Mouse (Mus musculus): ENCODE measurements around the gene Ddx49. TPM values are rescaled to one million over a fixed set of nuclear protein-coding genes. Genes with fewer than 3 reads are reported as not detected.

Gene Ddx49
- total RNA-seq, 2 experiments from 2014 or later: 43.9 to 47.5 TPM

GRCm38 (mm10) chr8:70246622-70247021, 55.7 kb downstream of the Ddx49 start:
- intact Hi-C loops (cut with DNase I): no loop called here
- TF ChIP-seq CTCF (IDR thresholded peaks at IDR 0.05): no peak
- Histone ChIP-seq H3K4me3 (no peak overlapping the region), H3K27ac (no peak overlapping the region)
- no peak for DNase-seq (ENCODE audit: extremely low spot score in 1 of 2, low spot score in 2 of 2)

Other genes with a start within 250 kb of the Ddx49 start
- 1 to 10 TPM; 3.4 to 6.2 TPM for gene Tm6sf2, start 229.6 kb downstream of the Ddx49 start, total RNA-seq (2021)
- gene Hapln4, start 219.0 kb downstream of the Ddx49 start, total RNA-seq (2021): 100 to 1,000 TPM; 101 to 106 TPM
- 100 to 1,000 TPM; 175 to 186 TPM for gene Ncan, start 181.6 kb downstream of the Ddx49 start, total RNA-seq (2021)
- 10 to 100 TPM; 20.7 to 22.0 TPM for gene Nr2c2ap, start 171.2 kb downstream of the Ddx49 start, total RNA-seq (2021)
- gene Rfxank, start 163.3 kb downstream of the Ddx49 start, total RNA-seq (2021): 10 to 100 TPM; 13.1 to 14.2 TPM
- gene Borcs8, start 163.0 kb downstream of the Ddx49 start, total RNA-seq (2021): 10 to 100 TPM; 46.6 to 47.9 TPM
- under 1 TPM in 1 of 2 experiments, not detected in 1; 0.36 TPM for gene Mef2b, start 162.8 kb downstream of the Ddx49 start, total RNA-seq (2021)
- 10 to 100 TPM; 46.1 to 52.1 TPM for gene Tmem161a, start 130.1 kb downstream of the Ddx49 start, total RNA-seq (2021)
- gene Slc25a42, start 90.2 kb downstream of the Ddx49 start, total RNA-seq (2021): 10 to 100 TPM; 39.0 to 45.4 TPM
- 100 to 1,000 TPM; 116 to 117 TPM for gene Sugp2, start 68.3 kb downstream of the Ddx49 start, total RNA-seq (2021)
- gene Armc6, start 68.0 kb downstream of the Ddx49 start, total RNA-seq (2021): 10 to 100 TPM; 40.8 to 43.1 TPM
- gene Homer3, start 19.7 kb downstream of the Ddx49 start, total RNA-seq (2021): 1 to 10 TPM; 6.9 to 7.3 TPM
- 100 to 1,000 TPM; 137 to 145 TPM for gene Cope, start within 50 bp of the Ddx49 start, total RNA-seq (2021)
- gene Cers1, start 13.3 kb upstream of the Ddx49 start, total RNA-seq (2021): 100 to 1,000 TPM in 1 of 2 experiments, 10 to 100 TPM in 1; 94.8 to 104 TPM
- 10 to 100 TPM in 1 of 2 experiments, 1 to 10 TPM in 1; 8.2 to 17.1 TPM for gene Gdf1, start 27.3 kb upstream of the Ddx49 start, total RNA-seq (2021)
- 10 to 100 TPM; 66.0 to 70.0 TPM for gene Upf1, start 50.8 kb upstream of the Ddx49 start, total RNA-seq (2021)
- gene Comp, start 71.1 kb upstream of the Ddx49 start, total RNA-seq (2021): under 1 TPM; 0.32 to 0.33 TPM
- 100 to 1,000 TPM; 134 to 153 TPM for gene Crtc1, start 137.1 kb upstream of the Ddx49 start, total RNA-seq (2021)
- 10 to 100 TPM; 43.7 to 44.4 TPM for gene Klhl26, start 174.5 kb upstream of the Ddx49 start, total RNA-seq (2021)
- 100 to 1,000 TPM; 295 to 302 TPM for gene Tmem59l, start 184.9 kb upstream of the Ddx49 start, total RNA-seq (2021)
- gene Crlf1, start 190.7 kb upstream of the Ddx49 start, total RNA-seq (2021): 1 to 10 TPM; 2.6 to 3.0 TPM
- gene Rex1bd, start 204.3 kb upstream of the Ddx49 start, total RNA-seq (2021): 100 to 1,000 TPM; 108 to 110 TPM
- 100 to 1,000 TPM; 788 to 861 TPM for gene Uba52, start 208.3 kb upstream of the Ddx49 start, total RNA-seq (2021)
- 100 to 1,000 TPM; 392 to 410 TPM for gene Fkbp8, start 225.2 kb upstream of the Ddx49 start, total RNA-seq (2021)
- 10 to 100 TPM; 39.8 to 44.4 TPM for gene Kxd1, start 225.5 kb upstream of the Ddx49 start, total RNA-seq (2021)
- gene Ell, start 237.0 kb upstream of the Ddx49 start, total RNA-seq (2021): 10 to 100 TPM; 18.6 to 20.8 TPM